Mouse (Mus musculus) cerebellum, adult 2 months (tissue): ENCODE measurements at regions not wholly inside any gene's neighbourhood (a gene's known extent, or its start where the extent isn't known, plus 50 kb on each side); places are given as distances from the start of the nearest gene placed in this dataset.

Experiments
- CTCF ChIP-seq: fragments of 200-500 bp; IDR thresholded peaks from 2 replicates; pipeline ENCODE4 v1.5.1; 2011; ENCODE audit warnings: low read depth, mild to moderate bottlenecking, control low read depth, low read length, moderate library complexity, borderline replicate concordance; ENCODE audit not compliant: insufficient read depth
- POLR2A ChIP-seq: fragments of 200-500 bp; IDR thresholded peaks from 2 replicates; pipeline ENCODE4 v1.6.1; 2011; ENCODE audit warnings: low read length, control low read depth, borderline replicate concordance; ENCODE audit not compliant: insufficient read depth

DNA sequence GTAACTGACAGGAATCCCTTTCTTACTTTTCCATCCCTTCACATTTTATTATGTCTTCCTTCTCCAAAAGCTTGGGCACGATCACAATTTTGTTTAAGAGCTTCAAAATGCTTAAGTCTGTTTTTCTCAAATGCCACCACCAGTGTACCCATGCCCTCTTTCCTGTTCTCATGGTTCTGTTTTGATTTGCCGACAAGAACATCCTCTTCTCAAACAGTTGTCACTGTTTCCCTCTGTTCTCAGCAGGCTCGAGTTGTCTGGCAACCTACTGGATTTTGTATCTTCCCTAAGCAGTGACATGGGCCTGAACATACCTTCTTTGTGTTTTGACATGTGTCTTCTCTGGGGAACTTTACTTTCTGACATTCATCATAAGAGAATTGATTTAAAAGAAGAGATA is 2124.1 kb upstream of the Lrrc6 start:
- TF ChIP-seq POLR2A (no peak), CTCF (no peak)
